Mouse (Mus musculus): ENCODE data around the gene Fetub.

Fetub gene

DNA sequence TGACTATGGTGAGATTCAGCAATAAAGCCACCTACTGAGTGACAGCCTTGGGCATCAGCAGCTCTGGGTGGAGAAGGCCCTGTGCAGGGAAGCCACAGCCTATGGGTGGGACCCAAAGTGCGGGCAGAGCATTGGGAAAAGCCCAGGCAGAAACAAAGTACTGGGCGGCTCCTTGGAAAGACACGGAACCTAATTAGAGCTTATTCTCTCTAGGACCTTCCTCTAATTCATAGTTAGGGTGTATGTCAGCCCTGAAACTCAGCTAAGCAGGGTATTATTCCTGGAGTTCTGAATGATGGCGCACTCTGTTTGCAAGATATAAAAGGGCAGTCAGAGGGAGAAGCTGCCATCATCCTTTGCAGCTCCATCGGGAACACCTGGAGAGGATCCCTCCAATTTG is at the start of gene Fetub:
TSS of gene Fetub (plus strand) at position 301 of the 400 bp plus-strand sequence.
- no peak for DNase-seq (ENCODE audit: low spot score)

DNA sequence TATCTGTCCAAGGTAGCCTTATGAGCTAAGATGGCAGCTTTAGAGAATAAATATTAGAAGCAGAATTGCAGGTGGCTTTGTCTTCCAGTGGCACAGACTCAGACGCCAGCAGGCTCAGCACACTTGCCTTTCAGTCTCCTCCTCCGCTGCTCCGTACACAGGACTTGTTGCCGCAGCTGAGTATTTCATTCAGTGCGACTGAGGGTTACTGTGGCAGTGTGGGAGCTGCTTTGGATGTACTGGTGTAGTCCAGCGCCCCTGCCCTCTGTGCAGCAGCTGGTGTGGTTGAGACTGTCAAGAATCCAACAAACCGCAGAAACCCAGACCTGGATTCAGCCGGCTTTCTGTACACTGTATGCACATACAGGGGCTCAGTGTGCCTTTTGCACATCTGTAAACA is 45.7 kb upstream of the Fetub start:
- no peak for DNase-seq (ENCODE audit: low spot score)

GRCm38 (mm10) chr16:22873369-22873768 is 44.8 kb upstream of the Fetub start:
- DNase-seq (ENCODE audit: low spot score) = no peak

DNA sequence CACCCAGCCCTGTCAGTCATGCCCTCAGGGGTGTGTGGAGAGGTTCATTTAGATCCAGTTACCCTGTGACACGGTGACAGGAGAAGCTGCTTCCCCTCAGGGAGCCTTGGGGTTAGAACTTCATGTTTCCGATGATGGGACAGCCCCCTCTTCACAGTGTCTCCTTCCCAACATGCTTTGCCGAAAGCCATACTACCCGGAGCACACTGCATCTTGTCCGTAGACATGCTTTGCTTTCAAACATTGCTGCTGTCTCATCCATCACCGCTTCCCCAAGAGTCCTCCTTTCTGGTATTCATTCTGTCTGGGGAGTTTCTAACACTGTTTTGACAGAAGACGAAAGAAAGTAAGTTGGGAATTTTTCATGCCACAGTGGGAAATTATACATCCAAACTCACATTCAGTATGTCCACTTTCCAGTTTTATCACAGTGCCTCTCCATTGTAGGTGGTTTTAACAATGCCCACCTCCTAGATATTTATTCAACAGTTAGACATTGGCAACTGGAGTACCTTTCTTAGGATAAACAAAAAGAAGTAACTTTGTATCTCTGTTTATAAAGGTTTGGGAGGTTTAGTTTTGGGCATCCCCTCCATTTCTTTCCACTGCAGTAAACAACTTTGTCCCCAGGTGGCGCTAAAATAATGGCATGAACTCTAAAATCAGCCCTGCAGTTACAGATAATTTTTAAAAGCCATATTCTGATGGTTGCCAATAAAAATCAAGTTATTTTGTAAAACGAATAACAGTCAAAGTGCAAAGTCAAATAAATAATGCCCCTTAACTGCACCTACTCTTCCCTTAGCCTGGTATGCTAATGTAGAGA is 41.7 kb upstream of the Fetub start:
- no peak for DNase-seq (ENCODE audit: low spot score)

GRCm38 (mm10) chr16:22877660-22878390 is 40.3 kb upstream of the Fetub start:
- DNase-seq (ENCODE audit: low spot score) = no peak

GRCm38 (mm10) chr16:22878716-22879115 is 39.4 kb upstream of the Fetub start:
- no peak for DNase-seq (ENCODE audit: low spot score)

- DNase-seq (ENCODE audit: low spot score) = no peak
These were observed 38.1 kb upstream of the Fetub start for GRCm38 (mm10) chr16:22879945-22880595.

- no peak for DNase-seq (ENCODE audit: low spot score)
These were observed 37.2 kb upstream of the Fetub start for GRCm38 (mm10) chr16:22880900-22881299.

- no peak for DNase-seq (ENCODE audit: low spot score)
These were observed 36.6 kb upstream of the Fetub start for GRCm38 (mm10) chr16:22881487-22881886.

- DNase-seq (ENCODE audit: low spot score) = no peak
These were observed 34.7 kb upstream of the Fetub start for GRCm38 (mm10) chr16:22883441-22883840.

DNA sequence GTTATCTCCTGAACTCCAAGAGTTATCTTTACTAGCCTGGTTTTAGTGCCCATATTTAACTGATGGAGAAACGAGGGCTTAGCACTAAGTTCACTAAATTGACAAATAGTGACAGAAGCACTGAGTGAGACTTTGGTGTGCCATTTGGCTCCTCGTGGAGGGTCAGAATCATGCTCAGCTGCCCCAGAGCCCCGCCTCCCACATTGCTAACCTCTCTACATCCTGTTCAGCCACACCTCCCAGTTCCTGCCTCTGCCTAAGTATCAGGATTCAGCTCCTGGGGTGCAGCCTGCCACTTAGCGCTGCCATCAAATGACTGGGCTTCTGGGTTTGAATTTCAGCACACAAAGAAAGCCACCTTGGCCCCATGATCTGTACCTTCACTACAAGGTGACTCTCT is 32.8 kb upstream of the Fetub start:
- no peak for DNase-seq (ENCODE audit: low spot score)

DNA sequence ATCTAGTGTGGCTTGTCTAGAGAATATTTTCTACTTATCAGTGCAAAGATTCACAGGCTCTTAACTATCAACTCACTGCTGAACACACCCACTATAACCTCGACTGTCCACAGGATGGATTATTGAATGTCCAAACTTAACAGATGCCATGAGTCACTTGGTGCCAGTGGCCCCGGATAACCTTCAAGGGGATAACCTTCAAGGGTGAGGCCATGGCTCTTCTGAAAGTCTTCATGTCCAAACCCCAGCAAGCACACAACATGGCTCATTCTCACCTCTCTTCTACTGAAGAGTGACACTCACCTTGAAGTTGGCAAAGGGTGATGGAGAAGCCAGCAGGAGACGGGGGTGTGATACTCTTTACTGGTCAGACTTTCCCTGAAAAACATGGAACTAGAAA is 31.4 kb upstream of the Fetub start:
- DNase-seq (ENCODE audit: low spot score) = no peak

DNA sequence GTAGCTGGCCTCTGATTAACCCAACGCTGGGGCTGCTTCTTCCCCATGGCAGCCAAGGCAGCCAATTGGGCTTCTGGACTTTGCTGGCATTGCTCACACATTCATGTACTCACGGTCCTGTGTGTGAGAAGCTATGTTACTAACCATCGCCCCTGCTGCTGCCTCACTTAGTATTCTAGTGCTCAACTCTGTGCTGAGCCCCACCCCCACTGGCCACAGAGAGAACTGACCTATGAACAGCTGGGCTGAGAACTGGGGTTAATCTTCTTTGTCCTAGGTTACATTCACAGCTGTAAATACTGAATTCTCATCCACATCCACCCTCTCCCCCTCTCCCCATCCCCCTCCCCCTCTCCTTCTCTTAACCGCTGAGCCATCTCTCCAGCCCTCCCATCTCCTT is 29.3 kb upstream of the Fetub start:
- DNase-seq (ENCODE audit: low spot score) = no peak

DNA sequence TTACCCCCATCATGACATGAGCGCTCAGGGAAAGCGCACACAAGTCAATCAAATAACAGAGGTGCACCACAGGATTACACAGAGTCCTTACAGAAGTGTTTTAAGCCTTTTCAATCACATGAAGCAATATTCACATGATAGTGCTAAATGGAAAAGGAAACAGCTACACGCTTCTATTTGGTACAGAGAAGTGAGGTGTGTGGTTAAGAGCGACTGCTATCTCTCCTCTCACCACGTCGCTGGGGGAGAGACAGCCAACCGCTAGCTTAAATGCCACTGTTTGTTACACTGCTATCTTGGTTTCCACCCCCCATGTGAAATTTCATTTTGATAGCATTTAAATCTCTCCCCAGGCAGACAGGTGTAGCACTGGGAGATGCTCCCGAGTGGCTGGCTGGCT is 28.4 kb upstream of the Fetub start:
- DNase-seq (ENCODE audit: low spot score) = no peak

DNA sequence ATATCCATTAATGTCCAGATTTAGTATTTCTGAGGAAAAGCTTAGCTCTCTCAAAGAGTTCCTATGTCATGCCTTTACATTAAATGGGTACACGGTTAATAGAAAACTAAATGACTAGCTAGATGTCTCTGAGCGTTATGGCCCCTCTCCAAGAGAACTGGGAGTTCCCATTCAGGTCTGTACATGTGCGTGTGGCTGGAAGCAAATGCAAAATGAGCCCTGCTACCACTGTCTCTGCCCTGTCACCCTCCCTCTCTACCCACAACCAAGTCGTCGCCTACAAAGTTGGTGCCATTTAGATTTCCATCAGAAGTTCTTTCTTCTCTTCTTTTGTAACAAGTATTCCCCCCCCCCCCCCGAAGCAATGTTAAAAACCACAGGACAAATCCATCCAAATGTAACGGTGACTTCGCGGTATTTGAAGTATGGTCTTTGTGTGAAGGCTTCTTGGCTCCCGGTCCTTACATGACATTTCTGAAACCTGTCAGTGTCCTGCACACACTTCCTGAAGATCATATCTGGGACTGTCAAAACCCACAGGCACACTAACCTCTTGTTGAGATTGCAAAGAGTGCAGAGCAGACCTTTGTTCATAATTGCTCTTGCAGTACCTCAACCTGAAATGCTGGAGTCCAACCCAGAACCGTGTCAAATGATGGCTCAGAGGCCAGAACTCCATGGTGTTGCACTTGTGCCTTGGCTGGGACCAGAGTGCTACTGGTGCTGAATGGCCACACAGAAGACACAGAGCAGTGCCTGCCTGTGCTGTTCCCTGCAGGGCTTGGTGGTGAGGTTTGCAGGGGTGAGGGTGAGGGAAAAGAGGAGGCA is 27.2 kb upstream of the Fetub start, which contains the start of gene Ahsg:
TSS of gene Ahsg (plus strand) at position 595 of the 828 bp plus-strand sequence.
- no peak for DNase-seq (ENCODE audit: low spot score)

DNA sequence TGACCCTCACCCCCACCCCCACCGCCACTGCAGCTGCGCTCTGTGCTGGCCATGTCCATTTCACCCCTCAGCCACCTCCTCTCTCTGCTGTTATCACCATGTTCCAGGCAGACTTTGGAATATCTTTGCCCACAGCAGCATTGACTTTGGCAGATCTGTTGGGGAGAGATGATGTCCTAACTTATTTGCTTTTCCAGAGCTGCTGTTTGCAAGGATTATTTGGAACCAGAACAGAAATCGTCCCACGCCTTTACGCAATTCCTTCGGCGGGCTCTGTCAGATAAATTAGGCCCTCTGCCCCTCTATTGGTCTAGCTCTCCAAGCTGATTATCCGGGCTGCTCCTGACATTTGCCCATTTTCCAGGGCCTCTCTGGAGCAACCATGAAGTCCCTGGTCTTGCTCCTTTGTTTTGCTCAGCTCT is 26.4 kb upstream of the Fetub start:
- no peak for DNase-seq (ENCODE audit: low spot score)

DNA sequence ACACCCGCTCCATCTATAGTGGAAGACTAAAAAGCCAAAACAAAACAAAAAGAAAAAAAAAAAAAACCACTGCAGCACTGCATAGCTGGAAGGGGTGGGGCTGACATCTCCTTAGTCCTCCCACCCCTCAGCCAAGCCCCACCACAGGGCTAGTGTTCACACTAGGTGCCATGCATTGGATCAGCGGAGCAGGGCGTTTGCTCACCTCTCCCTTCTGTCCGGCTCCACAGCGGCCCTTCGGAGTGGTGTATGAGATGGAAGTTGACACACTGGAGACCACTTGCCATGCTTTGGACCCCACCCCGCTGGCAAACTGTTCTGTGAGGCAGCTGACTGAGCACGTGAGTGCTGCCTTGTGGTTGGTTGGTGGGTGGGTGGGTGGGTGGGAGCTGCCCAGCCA is 24.0 kb upstream of the Fetub start:
- DNase-seq (ENCODE audit: low spot score) = no peak

GRCm38 (mm10) chr16:22896618-22897017 is 21.5 kb upstream of the Fetub start:
- no peak for DNase-seq (ENCODE audit: low spot score)

GRCm38 (mm10) chr16:22899346-22899745 is 18.8 kb upstream of the Fetub start:
- DNase-seq (ENCODE audit: low spot score) = no peak

- no peak for DNase-seq (ENCODE audit: low spot score)
These were observed 18.1 kb upstream of the Fetub start for GRCm38 (mm10) chr16:22899866-22900570.

GRCm38 (mm10) chr16:22901326-22901725 is 16.8 kb upstream of the Fetub start:
- no peak for DNase-seq (ENCODE audit: low spot score)
